Mouse (Mus musculus): ENCODE measurements around the gene Prmt9. TPM values are rescaled to one million over a fixed set of nuclear protein-coding genes. Genes with fewer than 3 reads are reported as not detected.
A peak's percentile ranks its signal among the peaks of the same experiment; 100 is the strongest.

Gene Prmt9
- total RNA-seq, 2 experiments from 2014 or later, result 19.8 TPM

DNA sequence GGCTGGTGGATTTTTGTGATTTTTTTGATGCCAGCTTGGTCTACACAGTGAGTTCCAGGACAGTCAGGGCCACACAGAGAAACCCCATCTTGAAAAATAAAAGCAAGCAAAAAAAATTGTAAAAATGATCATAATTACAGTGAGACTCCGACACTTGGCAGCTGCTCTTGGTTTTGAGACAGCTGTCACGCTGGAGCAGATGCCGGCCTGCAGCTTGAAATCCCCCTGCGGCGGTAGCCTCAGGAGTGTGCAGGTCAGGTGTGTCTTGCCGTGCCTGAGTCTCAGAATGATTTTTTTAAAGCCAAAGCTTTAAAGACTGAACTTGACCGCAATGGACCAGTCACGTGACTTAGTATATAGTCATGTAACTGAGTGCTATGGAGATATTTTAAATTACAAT, 23.1 kb upstream of the Prmt9 start:
- DNase-seq (ENCODE audit: low spot score in 2 of 2), result no peak

DNA sequence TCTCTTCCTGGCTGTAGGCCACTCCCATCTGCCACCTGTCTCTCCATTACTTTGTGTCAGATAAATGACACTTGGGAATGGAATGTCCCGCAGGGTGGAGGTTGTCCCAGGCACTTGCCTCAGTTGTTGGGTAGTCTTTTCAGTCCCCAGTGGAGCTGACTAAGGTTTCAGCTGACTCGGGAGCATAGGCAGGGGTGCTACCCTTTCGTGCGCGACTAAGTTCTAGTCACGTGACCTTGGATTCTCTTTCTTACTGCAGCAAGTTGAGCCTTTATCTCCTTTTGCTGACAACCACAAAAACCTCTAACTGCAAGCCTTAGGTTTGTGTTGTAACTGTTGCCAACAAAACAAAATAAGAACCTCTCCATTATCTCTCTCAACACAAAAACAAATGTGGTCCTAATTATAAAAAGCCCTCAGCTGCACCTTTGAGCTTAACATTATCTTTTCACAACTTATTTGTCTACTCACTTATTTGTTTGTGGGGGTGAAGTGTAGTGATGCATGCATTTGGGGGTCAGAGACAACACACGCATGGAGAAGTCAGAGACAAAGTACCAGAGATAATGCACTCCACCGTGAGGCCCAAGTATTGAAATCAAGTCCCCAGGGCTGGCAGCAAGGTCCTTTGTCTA, 14.7 kb upstream of the Prmt9 start:
- DNase-seq (ENCODE audit: low spot score in 2 of 2), result no peak

DNA sequence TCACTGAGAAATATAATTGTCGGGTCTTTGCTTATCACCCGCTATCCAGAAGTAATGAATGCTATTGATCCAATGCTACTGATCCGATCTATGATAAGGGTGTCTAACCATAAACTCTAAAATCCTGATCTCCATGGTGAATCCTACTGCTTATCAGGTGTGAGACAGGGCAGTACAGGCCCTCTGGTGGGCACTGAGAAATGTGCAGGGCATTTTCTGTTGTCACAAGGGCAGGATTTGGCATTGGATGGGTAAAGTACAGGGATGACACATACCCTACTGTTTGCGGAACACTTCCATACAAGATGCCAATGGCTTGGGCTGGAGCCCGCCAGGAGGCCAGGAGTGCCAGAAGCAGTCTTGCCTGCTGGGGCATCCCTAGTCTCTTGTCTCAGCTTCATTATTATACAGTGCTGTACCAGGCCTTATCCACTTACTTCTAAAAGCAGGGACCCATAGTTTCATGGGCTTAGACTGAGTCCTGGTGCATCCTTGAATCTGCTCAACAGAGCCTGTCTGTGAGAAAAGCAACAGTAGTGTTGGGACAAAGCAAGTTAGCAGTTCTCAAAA, 14.1 kb upstream of the Prmt9 start:
- peak; percentile 31 to 53 for DNase-seq (ENCODE audit: low spot score in 2 of 2)

DNA sequence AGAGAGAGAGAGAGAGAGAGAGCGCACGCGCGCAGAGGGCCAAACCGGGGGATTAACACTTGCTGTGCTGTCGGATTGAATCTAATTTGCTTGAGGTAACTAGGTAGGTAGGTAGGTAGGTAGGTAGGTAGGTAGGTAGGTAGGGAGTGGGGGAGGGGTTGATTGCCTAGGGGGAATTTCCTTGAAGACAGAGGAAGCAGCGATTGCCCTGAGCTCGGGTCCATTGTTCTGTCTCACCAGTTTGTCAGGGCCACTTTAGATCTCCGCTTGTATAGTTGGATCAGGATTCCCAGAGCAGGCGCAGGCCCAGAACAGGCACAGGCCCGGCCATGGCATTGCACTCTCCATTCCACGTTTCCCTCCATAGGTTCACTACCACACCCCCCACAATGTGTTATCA, 12.4 kb upstream of the Prmt9 start:
- DNase-seq (ENCODE audit: low spot score in 2 of 2), result no peak

DNA sequence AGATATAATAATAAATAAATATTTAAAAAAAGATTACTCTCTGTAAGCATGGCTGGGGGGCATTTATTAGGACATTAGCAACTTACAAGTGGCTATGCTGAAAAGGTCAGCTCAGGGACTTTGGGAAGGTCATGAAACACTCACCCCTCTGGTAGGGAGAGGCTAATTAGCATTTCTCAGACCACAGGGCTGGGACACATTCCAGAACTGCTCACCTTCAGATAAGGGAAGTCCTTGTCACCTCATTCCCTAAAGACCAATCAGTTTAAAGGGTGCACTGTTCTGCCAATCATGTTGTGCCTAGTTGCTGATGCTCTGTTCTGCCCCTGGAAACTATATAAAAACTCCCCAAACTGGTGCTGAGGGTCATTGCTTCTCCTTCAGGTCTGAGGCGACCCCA, 10.9 kb upstream of the Prmt9 start:
- no peak for DNase-seq (ENCODE audit: low spot score in 2 of 2)

DNA sequence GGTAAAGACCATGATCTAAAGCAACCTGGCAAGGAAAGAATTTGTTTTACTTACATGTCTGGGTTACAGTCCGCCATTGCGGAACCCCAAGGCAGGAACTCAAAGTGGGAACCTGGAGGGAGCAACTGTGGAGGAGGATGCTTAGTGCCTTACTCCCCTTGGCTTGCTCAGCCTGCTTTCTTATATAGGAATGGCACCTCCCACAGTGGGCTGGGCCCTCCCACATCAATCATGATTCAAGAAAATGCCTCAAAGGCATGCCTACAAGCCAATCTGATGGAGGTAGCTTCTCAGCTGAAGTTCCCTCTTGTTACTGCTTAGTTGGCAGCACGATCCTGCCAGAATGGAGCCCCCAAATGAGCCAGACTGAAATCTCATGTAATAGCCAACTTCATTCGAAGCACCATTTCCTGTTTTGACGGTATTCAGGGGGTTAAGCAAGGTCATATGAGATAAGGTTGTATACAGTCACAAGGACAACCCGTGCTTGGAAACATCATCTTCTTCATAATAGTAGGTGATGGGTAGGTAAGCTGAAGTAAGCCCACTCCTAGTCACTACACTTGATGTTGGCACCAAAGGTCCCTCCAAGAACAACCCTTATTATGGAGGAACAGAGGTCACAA, 5.9 kb upstream of the Prmt9 start:
- no peak for DNase-seq (ENCODE audit: low spot score in 2 of 2)

DNA sequence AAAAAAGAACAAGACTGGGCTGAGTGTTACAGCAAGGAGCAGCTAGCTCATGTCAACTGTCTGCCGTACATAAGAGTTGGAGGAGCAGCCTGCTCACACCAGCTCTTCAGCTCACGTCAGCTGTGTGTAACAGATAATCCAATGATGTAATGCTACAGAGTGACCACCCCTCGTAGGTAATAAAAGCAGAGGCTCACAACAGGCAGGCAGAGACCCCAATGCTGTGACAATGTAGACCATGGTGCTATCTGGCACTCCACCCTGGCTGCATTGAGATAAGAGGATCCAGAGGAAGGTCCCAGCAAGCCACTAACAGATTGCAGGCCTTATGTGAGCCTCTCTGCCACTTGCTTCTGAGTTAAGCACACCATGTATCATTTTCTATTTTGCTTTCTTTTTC, 4.8 kb upstream of the Prmt9 start:
- DNase-seq (ENCODE audit: low spot score in 2 of 2), result no peak

DNA sequence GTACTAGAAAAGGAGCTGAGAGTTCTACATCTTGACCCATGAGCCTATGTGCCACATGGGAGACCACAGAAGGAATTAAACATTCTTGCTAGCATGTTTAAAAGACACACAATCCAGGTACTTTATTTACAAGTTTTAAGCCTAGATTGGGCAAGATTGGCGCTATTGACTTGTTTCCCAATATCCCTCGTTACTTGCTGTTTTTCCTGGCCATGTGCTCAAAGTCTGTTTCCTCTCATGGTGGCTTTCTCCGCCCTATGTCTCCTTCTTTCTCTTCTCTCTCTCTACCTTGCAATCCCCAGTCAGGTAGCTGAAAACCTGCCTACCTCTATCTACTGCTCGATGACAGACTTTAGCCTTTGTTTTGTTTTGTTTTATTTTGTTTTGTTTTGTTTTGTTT, 3.6 kb upstream of the Prmt9 start:
- no peak for DNase-seq (ENCODE audit: low spot score in 2 of 2)

DNA sequence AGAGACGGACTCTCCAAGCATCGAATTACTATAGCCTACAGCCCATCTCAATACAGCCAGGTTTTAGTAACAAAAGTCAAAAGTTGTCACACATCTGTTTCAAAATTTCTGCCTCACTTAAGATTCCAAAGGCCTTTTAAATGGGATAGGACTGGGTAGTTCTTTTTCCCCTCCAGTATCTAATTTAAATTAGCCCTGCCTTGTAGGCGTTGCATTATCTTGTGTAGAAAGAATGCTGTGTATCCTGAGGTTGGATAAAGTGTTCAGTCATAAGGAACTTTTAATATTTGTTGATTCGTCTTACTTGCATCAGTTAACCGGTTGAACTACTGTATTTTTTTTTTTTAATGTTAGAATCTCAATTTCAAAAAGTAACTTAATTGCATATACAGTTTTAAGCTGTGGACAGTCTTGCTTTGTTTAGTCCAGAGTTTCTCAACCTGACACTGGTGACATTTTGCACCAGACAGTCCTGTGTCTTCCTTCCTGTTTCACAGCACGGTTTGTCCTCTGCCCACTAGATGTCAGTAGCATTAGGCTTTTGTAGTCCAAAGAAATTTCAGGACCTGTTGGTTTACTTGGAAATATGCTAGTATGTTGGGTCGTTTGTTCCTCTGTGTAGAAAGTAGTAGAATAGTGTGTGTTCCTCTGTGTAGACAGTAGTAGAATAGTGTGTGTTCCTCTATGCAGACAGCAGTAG, 834 bp downstream of the Prmt9 start:
- DNase-seq (ENCODE audit: low spot score in 2 of 2), result no peak

DNA sequence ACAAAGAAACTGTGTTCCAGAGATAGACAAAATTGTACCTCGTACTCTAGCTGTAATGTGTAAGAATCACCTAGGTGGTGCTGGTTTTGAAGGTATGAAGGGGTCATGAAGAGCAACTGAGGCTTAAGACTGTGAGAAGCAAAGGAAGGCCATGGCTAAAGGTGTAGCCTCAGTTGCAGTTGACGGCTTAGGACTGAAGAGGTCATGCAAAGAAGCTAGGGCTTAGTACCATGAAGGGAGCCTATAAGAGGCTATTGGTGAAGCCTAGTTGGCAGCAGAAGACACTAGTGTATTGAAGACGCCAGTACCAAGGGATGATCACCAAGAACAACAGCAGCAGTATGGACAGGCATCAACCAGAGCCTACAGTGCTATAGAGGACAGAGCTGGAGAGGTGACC, 3.3 kb downstream of the Prmt9 start:
- DNase-seq (ENCODE audit: low spot score in 2 of 2), result no peak

DNA sequence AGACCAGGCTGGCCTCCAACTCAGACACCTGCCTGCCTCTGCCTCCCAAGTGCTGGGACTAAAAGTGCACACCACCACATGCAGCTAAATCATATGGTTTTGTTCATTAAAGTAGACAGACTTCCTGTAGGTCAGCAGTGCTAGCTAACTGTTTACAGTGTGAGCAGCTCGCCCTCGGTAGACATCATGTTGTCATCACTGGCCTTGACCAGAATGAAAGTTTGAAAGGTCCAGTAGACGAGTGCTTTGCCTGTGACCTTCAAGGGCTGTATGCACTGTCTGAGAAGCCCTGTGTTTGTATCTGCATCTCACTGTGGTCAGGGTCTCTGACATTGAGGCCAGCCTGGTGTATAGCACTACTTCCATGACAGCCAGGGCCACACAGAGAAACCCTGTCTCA, 12.2 kb downstream of the Prmt9 start:
- no peak for DNase-seq (ENCODE audit: low spot score in 2 of 2)

DNA sequence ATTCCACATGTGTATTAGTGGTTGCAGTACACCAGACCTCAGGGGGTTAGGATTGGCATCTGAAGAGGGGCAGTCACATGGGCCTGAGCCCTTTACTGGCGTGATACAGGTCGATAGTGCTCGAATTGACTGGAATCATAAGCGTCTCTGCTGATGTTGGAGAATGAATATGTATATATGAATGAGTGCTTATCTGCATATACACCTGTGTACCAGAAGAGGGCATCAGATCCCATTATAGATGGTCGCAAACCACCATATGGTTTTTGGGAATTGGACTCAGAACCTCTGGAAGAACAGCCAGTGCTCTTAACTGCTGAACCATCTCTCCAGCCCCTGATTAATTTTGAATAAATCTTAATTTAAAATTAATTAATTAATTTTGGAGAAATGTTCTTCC, 25.0 kb downstream of the Prmt9 start:
- DNase-seq (ENCODE audit: low spot score in 2 of 2), result no peak

DNA sequence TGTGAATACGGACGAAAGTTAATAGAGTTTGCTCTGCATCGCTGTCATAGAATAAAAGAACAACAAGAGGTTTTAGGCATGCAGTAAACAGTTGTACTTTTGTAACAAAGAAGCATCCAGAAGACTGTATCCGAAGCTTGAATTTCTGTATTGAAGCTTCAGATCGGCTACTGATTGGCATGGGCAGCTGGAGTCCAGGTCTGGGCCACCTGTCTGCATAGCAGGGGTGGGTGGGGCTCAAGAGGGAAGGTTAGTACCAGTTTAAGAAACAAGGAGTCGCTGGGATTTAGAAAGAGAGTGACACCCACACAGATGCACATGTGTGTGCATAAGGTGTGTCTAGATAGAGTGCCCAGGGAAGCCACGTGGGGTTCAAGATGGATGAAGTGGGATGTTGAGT, 28.5 kb downstream of the Prmt9 start:
- no peak for DNase-seq (ENCODE audit: low spot score in 2 of 2)

DNA sequence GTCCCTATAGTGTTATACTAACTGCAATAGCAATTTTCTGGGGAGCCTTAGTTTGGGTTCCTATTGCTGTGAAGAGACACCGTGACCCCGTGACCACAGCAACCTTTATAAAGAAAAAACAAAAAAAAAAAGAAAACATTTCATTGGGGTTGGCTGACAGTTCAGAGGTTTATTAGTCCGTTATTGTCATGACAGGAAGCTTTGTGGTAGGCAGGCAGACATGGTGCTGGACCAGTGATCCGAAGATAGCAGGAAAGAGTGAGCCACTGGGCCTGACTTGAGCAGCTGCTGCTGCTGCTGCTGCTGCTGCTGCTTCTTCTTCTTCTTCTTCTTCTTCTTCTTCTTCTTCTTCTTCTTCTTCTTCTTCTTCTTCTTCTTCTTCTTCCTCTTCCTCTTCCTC, 35.0 kb downstream of the Prmt9 start:
- no peak for DNase-seq (ENCODE audit: low spot score in 2 of 2)

DNA sequence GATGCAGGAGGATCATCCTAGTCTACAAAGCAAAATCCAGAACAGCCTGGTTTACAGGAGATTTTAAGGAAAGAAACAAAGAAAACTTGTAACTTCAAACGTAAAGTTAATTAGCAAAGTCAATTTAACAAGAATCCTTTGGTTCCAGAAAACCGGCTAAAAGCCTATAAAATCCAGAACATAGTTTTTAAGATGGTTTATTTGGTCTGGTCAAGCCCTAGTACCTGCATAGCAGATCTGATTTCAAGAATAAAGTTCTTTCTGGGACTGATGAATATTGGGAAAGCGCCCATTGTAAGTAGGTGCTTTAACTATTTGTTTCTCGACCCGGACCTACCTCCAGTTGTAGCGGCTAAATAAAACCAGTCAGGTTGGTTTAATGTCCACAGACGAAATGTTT, 60.4 kb downstream of the Prmt9 start:
- DNase-seq (ENCODE audit: low spot score in 2 of 2), result no peak

DNA sequence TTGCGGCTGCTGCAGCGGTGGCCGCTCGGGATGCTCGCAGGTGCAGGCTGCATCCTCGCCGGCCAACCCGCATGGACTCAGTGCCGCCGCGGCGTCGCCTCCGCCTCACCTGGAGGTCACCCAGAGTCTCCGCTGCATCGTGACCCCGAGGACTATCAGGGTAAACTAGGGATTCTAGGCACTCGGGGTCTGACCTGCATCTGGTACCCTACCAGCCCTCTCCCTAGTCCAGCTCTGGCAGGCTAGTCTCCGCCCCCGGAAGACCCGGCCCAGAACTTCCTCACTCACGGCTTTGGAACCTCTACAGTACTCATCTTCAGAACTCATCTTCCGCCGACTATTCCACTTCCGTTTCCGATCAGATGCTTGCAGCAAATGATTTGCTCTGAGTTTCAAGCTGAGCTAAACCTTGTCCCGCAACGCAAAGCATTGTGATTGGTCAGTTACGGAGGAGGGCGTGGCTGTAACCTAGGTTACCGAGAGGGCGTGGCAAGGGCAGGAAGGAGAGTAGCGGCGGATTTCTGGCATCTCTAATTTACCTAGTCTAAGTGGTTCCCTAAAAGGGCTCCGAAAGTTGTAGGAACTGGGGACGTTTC, 61.3 kb downstream of the Prmt9 start, which contains the start of gene Tmem184c:
Tmem184c (minus strand) TSS at position 325 of the 596 bp plus-strand sequence.
- peak; percentile 98 to 100 for DNase-seq (ENCODE audit: low spot score in 2 of 2)

DNA sequence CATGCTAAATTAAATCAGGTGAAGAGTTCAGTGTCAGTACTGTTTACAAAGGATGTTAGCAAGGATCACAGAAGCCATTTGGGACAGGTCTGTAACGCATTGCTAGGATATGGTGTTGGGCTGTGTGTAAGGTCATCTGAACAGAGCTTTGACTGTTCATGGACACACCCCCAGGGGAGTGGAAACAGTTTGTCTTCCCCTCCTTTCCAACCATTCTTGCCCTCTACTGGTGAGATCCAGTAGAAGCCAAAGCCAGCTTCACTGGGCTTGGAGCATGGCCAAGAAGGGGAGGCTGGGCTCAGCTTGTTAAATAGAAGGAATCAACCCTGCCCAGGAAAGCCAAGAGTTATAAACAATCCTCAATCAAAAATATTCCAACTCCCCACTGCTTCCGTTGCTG, 68.7 kb downstream of the Prmt9 start:
- peak; percentile 5 to 9 for DNase-seq (ENCODE audit: low spot score in 2 of 2)

DNA sequence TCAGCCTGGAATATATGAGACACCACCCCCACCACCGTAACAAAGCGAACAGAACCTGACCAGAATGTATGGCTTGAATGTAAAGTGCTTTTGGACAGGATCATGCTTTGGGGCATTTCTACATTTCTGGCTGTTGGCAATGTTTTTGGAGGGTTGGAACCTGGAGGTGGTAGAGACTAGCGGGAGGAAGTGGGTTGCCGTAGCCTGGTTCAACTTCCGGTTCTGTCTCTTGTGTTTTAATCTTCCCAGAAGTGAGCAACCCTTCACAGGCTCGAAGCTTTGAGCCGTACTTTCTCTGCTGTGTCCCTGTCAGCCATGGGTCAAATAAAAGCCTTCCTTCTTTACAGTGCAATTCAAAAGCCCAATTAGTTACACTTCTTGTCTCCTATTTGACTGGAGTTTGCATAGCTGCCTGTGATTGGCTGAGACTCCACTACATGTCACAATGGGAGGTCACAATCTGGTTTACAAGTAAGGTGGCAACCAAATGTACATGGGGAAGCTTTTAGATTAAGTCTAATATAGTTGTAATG, 74.5 kb downstream of the Prmt9 start:
- no peak for DNase-seq (ENCODE audit: low spot score in 2 of 2)

DNA sequence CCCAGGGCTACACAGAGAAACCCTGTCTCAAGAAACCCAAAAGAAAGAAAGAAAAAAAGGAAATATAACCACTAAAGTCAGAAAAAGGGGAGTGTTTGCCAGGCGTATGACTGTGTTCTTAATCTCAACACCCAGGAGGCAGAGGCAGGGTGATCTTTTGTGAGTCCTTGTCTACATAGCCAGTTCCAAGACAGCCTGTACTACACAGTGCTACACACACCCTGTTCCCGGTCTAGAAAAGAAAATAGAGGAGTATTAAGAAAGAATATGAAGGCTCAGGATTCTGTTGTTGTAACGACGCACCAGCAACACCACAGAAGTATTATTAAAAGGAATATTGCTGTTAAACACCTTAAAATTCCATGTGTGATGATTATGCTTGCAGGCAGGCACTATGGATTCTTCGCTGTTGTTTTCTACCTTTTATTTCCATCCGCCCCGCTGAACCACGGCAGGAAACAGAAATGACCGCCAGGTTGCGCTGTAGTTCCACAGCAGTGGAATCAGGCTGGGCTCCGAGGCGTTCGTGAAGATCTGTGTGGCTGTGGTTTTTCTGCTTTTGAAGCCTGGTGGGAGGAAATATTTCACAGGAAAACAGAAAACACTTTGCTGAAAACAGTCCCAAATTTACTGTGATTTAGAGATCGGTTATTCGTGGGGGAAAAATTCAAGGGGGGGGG, 80.8 kb downstream of the Prmt9 start:
- DNase-seq (ENCODE audit: low spot score in 2 of 2), result peak; percentile 84 to 87

DNA sequence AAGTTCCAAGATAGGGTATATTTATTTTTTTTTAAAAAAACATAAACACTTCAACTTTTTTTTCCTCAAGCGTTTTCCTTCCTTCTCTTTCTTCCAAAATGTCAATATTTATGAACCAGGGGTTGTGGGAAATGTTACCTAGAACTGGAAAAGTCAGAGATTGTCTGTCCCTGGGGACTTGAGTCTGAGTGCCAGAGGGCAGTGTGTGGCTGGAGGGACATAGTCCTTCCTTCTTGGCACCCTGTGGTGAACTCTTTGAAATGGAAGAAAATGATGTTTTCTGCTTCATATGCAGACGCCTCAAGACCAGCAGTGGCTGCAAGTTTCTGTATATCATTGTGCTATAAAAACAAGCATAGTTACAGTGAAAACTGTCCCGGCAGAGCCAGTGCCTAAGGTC, 81.5 kb downstream of the Prmt9 start:
- DNase-seq (ENCODE audit: low spot score in 2 of 2), result no peak
